Mouse (Mus musculus): ENCODE results near the gene Patj.
"Not testable (repeated sequence)": the region's sequence is repeated elsewhere in the genome, so short reads cannot be mapped to it uniquely, and the experiment has no call there.

Gene Patj

GRCm38 (mm10) chr4:98395690-98396437 lies at the start of gene Patj:
TSS of gene Patj (plus strand) at chr4:98395785.
- DNase-seq (ENCODE audit: low spot score in 2 of 2), result peak; percentile 30 to 41

DNA sequence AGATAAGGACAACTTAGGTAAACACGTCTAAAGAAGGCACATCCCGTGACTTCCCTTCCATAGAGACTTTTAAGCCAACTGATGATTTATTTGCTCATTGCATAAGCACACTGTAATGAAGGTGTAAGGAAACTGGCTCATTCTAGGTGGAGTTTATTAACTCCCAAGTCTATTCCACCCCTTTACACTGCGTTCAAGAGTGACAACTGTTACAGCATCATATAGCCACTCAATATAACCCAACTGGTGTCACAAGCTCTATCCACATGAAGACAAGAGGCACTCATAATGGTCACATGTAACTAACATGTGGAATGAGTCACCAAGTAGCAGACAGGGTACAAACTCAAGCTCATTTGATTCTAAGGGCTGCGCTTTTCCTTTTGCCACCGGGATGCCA lies 47.0 kb upstream of the Patj start:
- no peak for DNase-seq (ENCODE audit: low spot score in 2 of 2)

GRCm38 (mm10) chr4:98358034-98358809 lies 37.4 kb upstream of the Patj start:
- no peak for DNase-seq (ENCODE audit: low spot score in 2 of 2)

DNA sequence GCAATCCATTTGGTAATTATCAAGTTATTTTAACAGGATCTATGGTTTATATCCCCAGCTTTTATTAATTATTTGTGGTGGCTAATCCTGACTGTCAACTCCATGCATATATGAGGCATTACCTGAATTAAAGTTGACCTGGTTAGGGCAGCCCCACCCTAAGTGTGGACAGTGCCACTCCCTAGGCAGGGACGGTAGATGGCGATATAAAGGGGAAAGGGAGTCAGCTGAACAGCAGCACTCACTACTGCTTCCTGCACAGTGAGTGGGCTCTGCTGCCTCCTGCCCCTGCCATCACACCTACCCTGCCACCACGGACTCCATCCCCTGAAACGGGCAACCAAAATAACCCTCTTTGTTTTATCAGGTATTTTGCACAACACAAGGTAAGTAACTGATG lies 20.2 kb upstream of the Patj start:
- DNase-seq (ENCODE audit: low spot score in 2 of 2), result peak; percentile 3 to 12

GRCm38 (mm10) chr4:98376943-98377342 lies 18.6 kb upstream of the Patj start:
- DNase-seq (ENCODE audit: low spot score in 2 of 2), result no peak

- peak; percentile 76 to 80 for DNase-seq (ENCODE audit: low spot score in 2 of 2)
Observed at GRCm38 (mm10) chr4:98382716-98383424, 12.7 kb upstream of the Patj start, which contains the start of gene Tm2d1. TSS of gene Tm2d1 (minus strand) at chr4:98383306.

GRCm38 (mm10) chr4:98385036-98385435 lies 10.5 kb upstream of the Patj start:
- DNase-seq (ENCODE audit: low spot score in 2 of 2), result no peak

- no peak for DNase-seq (ENCODE audit: low spot score in 2 of 2)
Observed at GRCm38 (mm10) chr4:98395346-98395689, 267 bp upstream of the Patj start.

- no peak for DNase-seq (ENCODE audit: low spot score in 2 of 2)
Observed at GRCm38 (mm10) chr4:98400926-98401583, 5.5 kb downstream of the Patj start.

DNA sequence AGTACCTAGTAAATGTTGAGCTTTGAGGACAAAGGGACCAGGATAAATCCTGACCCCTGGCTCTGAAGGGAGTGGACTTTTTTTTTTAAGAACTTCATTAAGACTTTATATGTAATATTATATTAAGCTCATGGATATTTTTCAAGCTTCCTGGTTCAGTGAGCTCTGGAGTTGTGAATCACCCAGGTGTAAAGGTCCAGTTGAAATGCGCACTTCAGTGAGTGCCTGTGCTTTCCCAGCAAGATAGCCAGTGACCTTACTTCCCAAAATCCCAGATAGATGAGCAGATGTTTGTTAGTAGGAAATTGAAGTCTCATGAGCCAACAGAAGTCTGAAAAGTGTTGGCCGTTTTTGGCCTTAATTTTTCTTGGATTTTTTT lies 6.0 kb downstream of the Patj start:
- DNase-seq (ENCODE audit: low spot score in 2 of 2), result no peak

DNA sequence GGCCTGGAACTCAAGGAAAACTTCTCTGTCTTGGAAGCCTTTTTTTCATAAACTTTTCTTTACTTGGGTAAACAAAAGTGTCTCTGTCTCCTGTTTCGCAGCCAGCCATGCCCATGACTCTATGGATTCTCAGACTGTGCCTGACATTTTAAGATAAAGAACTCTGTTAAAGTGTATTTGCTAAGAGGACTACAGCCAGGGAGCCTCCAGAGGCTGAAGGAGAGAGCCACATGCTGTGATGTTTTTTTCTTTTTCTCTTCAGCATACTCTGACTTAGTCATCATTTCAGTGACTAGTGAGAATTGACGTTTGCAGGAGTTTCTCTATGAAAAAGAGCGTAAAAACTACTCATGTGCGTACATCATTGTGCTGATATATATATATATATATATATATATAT lies 7.9 kb downstream of the Patj start:
- DNase-seq (ENCODE audit: low spot score in 2 of 2), result no peak

DNA sequence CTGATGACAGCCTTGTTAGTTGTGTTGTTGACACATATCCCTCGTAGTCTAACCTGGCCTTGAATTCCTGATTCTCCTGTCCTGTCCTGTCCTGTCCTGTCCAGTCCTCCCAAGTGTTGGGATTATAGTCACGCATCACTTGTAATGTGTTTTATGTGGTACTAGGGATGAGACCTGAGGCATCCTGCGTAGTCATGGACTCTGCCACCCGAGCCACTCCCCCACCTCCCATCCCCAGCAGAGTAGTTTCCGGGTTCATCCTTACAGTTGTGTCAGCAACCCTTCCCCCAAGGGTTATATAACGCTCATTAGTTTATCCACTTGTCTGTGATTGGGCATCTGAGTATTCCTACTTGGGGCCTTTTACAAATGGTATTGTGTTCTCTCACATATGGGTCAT lies 8.8 kb downstream of the Patj start:
- DNase-seq (ENCODE audit: low spot score in 2 of 2), result no peak

- no peak for DNase-seq (ENCODE audit: low spot score in 2 of 2)
Observed at GRCm38 (mm10) chr4:98408455-98408854, 12.9 kb downstream of the Patj start.

DNA sequence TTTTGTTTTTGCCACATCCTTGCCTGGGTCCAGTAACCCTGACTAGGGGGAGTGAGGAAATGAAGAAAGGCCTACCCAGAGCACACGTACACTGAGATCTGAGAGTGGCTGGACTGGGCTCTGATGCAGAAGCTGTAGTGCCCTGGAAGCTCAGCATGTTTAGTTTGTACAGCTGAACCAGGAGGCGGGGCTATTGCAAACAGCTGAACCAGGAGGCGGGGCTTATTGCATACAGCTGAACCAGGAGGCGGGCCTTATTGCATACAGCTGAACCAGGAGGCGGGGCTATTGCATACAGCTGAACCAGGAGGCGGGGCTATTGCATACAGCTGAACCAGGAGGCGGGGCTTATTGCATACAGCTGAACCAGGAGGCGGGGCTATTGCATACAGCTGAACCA lies 19.6 kb downstream of the Patj start:
- not testable (repeated sequence) for DNase-seq (ENCODE audit: low spot score in 2 of 2)

DNA sequence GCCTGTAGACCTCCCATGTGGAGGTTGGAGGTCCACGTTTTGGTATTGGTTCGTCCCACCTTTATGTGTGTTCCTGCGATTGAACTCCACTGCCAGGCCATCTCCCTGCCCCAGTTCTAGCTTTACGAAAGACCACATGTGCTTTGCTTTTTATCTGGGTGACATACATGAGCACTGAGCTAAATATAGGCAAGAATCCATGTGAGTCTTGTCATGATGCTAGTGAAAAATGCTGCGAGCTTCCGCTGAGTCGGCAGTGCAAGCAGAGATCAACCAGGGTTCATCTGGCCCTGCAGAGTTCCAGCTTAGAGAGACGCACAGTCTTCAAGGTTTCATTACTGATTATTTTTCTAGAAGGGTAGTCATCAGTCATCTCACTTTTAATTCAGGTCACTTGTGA lies 32.8 kb downstream of the Patj start:
- no peak for DNase-seq (ENCODE audit: low spot score in 2 of 2)

DNA sequence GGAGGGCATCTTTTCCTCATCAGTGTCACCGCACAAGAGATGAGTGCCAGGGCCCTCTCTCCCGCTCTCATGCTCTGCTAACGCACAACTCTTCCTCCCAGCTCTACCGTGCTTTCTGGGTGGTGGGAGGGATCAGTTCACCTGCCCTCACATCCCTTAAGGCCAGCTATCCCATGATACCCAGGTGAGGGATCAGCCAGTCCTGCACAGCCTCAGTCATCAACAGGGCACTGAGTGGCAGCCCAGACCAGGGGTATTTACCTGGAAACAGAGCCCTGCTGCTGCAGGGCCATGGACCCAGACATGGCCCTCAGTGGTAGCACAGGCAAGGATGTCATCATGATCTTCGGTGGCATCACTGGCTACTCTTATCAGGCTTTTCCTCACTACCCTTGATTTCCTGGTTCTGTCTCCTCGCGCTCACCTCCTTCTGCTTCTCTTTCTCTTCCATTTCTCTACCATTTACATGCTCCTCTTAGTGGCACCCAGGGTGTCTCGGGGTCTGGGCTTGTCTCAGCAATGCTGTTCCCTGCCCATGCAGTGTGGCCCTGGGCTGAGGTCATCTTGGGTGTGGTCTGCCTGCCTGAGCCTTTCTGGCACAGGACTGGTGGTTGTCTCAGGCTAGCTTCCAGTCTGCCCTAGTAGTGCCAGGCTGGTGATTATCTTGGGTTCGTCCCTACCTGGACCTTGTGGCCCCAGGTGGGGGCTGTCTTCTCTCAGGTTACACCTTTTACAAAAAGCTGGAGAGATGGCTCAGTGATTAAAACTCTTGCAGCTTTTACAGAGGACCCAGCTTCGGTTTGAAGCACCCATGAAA lies 40.3 kb downstream of the Patj start:
- no peak for DNase-seq (ENCODE audit: low spot score in 2 of 2)

DNA sequence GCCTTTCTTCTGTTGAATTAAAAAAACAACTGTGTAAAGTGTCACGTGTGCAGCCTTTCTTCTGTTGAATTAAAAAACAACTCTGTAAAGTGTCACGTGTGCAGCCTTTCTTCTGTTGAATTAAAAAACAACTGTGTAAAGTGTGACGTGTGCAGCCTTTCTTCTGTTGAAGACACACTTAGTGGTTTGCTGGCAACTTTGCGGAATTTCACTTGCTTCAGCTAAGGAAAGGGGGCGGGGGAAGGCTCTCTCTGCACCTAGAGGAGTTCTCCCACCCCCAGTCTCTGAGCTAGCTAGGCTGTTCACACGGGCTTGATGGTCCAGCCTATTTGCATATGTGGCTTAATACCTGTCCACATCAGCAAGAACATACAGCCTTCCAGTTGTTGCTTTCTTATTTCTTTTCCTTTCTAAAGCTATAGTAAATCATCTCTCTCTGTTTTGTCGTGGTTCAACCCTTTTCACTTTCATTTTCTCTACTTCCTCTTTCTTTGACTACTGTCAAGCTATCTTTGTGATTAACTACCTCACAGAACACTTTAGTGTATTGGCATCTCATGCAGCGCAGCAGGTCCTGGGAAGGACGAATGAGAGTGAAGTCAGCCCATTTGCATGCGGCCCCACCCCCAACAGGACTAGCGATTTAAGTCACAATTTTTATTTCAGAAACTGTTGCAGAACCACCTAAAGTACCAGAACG lies 41.2 kb downstream of the Patj start:
- DNase-seq (ENCODE audit: low spot score in 2 of 2), result peak; percentile 72 to 76

DNA sequence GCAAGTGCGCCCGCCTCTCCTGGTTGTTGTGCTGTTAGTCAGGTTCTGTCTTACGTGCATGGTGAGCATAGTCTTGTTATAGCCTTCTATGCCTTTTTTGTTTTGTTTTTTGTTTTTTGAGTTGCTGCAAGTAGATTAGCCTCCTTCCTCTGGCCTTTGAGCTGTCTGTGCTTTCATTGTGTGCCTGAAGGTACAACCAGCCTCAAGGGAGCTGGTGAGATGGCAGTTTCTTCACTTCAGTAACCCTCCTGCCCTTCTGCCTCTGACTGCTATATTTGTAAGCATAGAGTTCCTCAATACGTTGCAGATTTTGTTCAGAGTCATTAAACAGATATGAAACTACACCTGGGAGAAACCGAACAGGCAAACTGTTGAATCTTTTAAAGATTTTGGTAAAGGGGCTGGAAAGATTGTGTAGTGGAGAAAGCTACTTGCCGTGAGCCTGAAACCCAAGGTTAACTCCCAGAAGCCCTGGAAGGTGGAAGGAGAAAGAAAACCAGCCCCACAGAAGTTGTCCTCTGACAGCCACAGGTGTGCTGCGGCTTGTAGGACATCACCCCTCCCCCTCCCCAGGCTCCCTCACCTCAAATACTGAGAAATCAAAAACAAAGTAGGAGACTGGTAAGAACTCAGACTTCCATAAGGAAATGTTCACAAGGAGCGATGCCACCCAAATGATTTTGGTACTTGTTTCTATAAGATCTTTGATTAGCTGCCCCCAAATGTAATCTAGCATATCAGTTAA lies 43.8 kb downstream of the Patj start:
- DNase-seq (ENCODE audit: low spot score in 2 of 2), result peak; percentile 44 to 52

DNA sequence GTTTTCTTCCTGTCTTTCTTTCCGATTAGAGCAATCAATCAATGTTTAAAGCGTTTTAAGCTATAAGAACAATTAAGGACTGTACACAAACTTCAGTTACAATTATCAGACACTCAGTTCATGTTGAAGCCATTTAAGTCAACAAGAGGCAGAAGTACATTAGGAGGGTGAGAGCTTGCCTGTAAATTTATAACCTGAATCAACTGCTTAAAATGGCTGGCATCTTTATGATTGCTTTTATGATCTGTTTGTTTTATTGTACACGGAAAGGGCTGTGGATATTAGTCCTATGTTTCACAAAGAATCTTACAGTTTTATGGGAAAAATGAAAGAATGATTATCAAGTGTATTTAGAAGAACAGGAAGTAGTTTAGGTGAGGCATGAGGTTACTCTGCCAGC lies 45.7 kb downstream of the Patj start:
- DNase-seq (ENCODE audit: low spot score in 2 of 2), result no peak

All from spleen, postnatal 36 days (tissue).